Mouse (Mus musculus): ENCODE measurements around the gene Olfr1441. TPM values are rescaled to one million over a fixed set of nuclear protein-coding genes. Genes with fewer than 3 reads are reported as not detected.

Olfr1441 gene
- polyA plus RNA-seq, 1 experiment: not detected

- H3K4me3 ChIP-seq (ENCODE audit: insufficient read depth, low read depth, low read length): no peak overlapping the region
- H3K27ac ChIP-seq (replicated peaks; ENCODE audit: low read depth, low read length): peak overlapping the region; percentile 55
- peaks cover 3% of the 10 kb centered on the region for H3K4me1 ChIP-seq (ENCODE audit: control insufficient read depth, insufficient read depth, insufficient read length, low read length)
Observed at GRCm38 (mm10) chr19:12442560-12442959, 25.3 kb downstream of the Olfr1441 start.

GRCm38 (mm10) chr19:12445014-12445413 is 27.8 kb downstream of the Olfr1441 start:
- Histone ChIP-seq H3K27ac (replicated peaks; ENCODE audit: low read depth, low read length) (no peak overlapping the region), H3K4me3 (ENCODE audit: insufficient read depth, low read depth, low read length) (no peak overlapping the region), H3K4me1 (ENCODE audit: control insufficient read depth, insufficient read depth, insufficient read length, low read length) (peaks cover 3% of the 10 kb centered on the region; the same call in 1 of the 2 replicates)

GRCm38 (mm10) chr19:12457401-12458066 is 40.3 kb downstream of the Olfr1441 start:
- H3K27ac ChIP-seq (replicated peaks; ENCODE audit: low read depth, low read length): peak overlapping the region; percentile 42
- no peak overlapping the region for H3K4me3 ChIP-seq (ENCODE audit: insufficient read depth, low read depth, low read length)

GRCm38 (mm10) chr19:12459516-12459915 is 42.3 kb downstream of the Olfr1441 start:
- no peak overlapping the region for H3K4me3 ChIP-seq (ENCODE audit: insufficient read depth, low read depth, low read length)
- H3K27ac ChIP-seq (replicated peaks; ENCODE audit: low read depth, low read length): no peak overlapping the region
- 0 out of 2 replicates have a peak, but pooled peaks cover 3% of the 10 kb centered on the region for H3K4me1 ChIP-seq (ENCODE audit: control insufficient read depth, insufficient read depth, insufficient read length, low read length)

More at GRCm38 (mm10) chr19:12457401-12458066, 40.3 kb downstream of the Olfr1441 start:
- H3K4me1 ChIP-seq (ENCODE audit: control insufficient read depth, insufficient read depth, insufficient read length, low read length): no peaks in the 10 kb centered on the region

GRCm38 (mm10) chr19:12460282-12461249 is 43.3 kb downstream of the Olfr1441 start, which contains the start of gene Mpeg1:
Gene Mpeg1 (plus strand): TSS chr19:12460779.
- peak within 1 kb of the TSS; percentile 44 for H3K4me3 ChIP-seq (ENCODE audit: insufficient read depth, low read depth, low read length)
- 0 out of 2 replicates have a peak, but pooled peaks cover 3% of the 10 kb centered on the region for H3K4me1 ChIP-seq (ENCODE audit: control insufficient read depth, insufficient read depth, insufficient read length, low read length)

GRCm38 (mm10) chr19:12462851-12463721 is 45.9 kb downstream of the Olfr1441 start:
- Histone ChIP-seq H3K4me1 (ENCODE audit: control insufficient read depth, insufficient read depth, insufficient read length, low read length) (0 out of 2 replicates have a peak, but pooled peaks cover 3% of the 10 kb centered on the region), H3K4me3 (ENCODE audit: insufficient read depth, low read depth, low read length) (peak overlapping the region; percentile 44), H3K27ac (replicated peaks; ENCODE audit: low read depth, low read length) (peak overlapping the region; percentile 87)

More at GRCm38 (mm10) chr19:12460282-12461249, 43.3 kb downstream of the Olfr1441 start, which contains the start of gene Mpeg1:
- peak within 1 kb of the TSS; percentile 87 for H3K27ac ChIP-seq (replicated peaks; ENCODE audit: low read depth, low read length)

- H3K4me3 ChIP-seq (ENCODE audit: insufficient read depth, low read depth, low read length): peak overlapping the region; percentile 44
- 0 out of 2 replicates have a peak, but pooled peaks cover 3% of the 10 kb centered on the region for H3K4me1 ChIP-seq (ENCODE audit: control insufficient read depth, insufficient read depth, insufficient read length, low read length)
- H3K27ac ChIP-seq (replicated peaks; ENCODE audit: low read depth, low read length): peak overlapping the region; percentile 87
Observed at GRCm38 (mm10) chr19:12463722-12464035, 46.4 kb downstream of the Olfr1441 start.

GRCm38 (mm10) chr19:12464127-12464526 is 46.9 kb downstream of the Olfr1441 start:
- H3K27ac ChIP-seq (replicated peaks; ENCODE audit: low read depth, low read length): peak overlapping the region; percentile 52
- 0 out of 2 replicates have a peak, but pooled peaks cover 3% of the 10 kb centered on the region for H3K4me1 ChIP-seq (ENCODE audit: control insufficient read depth, insufficient read depth, insufficient read length, low read length)
- no peak overlapping the region for H3K4me3 ChIP-seq (ENCODE audit: insufficient read depth, low read depth, low read length)

- H3K4me1 ChIP-seq (ENCODE audit: control insufficient read depth, insufficient read depth, insufficient read length, low read length): 0 out of 2 replicates have a peak, but pooled peaks cover 3% of the 10 kb centered on the region
- no peak overlapping the region for H3K4me3 ChIP-seq (ENCODE audit: insufficient read depth, low read depth, low read length)
- 0 out of 2 replicates have a peak overlapping the region, but pooled peaks have one; percentile 30 for H3K27ac ChIP-seq (replicated peaks; ENCODE audit: low read depth, low read length)
Observed at GRCm38 (mm10) chr19:12464674-12465073, 47.4 kb downstream of the Olfr1441 start.

GRCm38 (mm10) chr19:12465530-12466144 is 48.4 kb downstream of the Olfr1441 start:
- Histone ChIP-seq H3K4me1 (ENCODE audit: control insufficient read depth, insufficient read depth, insufficient read length, low read length) (0 out of 2 replicates have a peak, but pooled peaks cover 3% of the 10 kb centered on the region), H3K4me3 (ENCODE audit: insufficient read depth, low read depth, low read length) (no peak overlapping the region), H3K27ac (replicated peaks; ENCODE audit: low read depth, low read length) (no peak overlapping the region)

- Histone ChIP-seq H3K4me1 (ENCODE audit: control insufficient read depth, insufficient read depth, insufficient read length, low read length) (0 out of 2 replicates have a peak, but pooled peaks cover 3% of the 10 kb centered on the region), H3K4me3 (ENCODE audit: insufficient read depth, low read depth, low read length) (no peak overlapping the region), H3K27ac (replicated peaks; ENCODE audit: low read depth, low read length) (no peak overlapping the region)
Observed at GRCm38 (mm10) chr19:12466204-12466603, 49.0 kb downstream of the Olfr1441 start.

- Histone ChIP-seq H3K4me1 (ENCODE audit: control insufficient read depth, insufficient read depth, insufficient read length, low read length) (peaks cover 9% of the 10 kb centered on the region; the same call in 1 of the 2 replicates), H3K27ac (replicated peaks; ENCODE audit: low read depth, low read length) (no peak overlapping the region), H3K4me3 (ENCODE audit: insufficient read depth, low read depth, low read length) (no peak overlapping the region)
Observed at GRCm38 (mm10) chr19:12467436-12467835, 50.2 kb downstream of the Olfr1441 start.

GRCm38 (mm10) chr19:12471866-12472265 is 54.6 kb downstream of the Olfr1441 start:
- Histone ChIP-seq H3K4me1 (ENCODE audit: control insufficient read depth, insufficient read depth, insufficient read length, low read length) (peaks cover 11% of the 10 kb centered on the region; the same call in 1 of the 2 replicates), H3K4me3 (ENCODE audit: insufficient read depth, low read depth, low read length) (no peak overlapping the region), H3K27ac (replicated peaks; ENCODE audit: low read depth, low read length) (peak overlapping the region; percentile 35)
